Mouse (Mus musculus): Measurements from ENCODE around the gene Alox5. TPM values are rescaled to one million over a fixed set of nuclear protein-coding genes. Genes with fewer than 3 reads are reported as not detected.

Alox5 gene
- polyA plus RNA-seq, 1 experiment from 2014 or later = 1.1 TPM

GRCm38 (mm10) chr6:116427552-116427951 lies 33.4 kb downstream of the Alox5 start:
- Histone ChIP-seq H3K4me2 (replicated peaks; ENCODE audit: low read depth, low read length) (no peak overlapping the region), H3K36me3 (ENCODE audit: control insufficient read depth, insufficient read depth, low read length) (no peaks in the 10 kb centered on the region), H3K27ac (ENCODE audit: low read length) (no peak overlapping the region), H3K27me3 (ENCODE audit: control insufficient read depth, insufficient read depth, low read length) (no peaks in the 10 kb centered on the region), H3K9me3 (ENCODE audit: control insufficient read depth, low read depth, low read length) (no peaks in the 10 kb centered on the region), H3K4me1 (ENCODE audit: control insufficient read depth, insufficient read depth, low read length) (no peaks in the 10 kb centered on the region), H3K4me3 (ENCODE audit: low read depth, low read length) (no peak overlapping the region), H3K9ac (replicated peaks; ENCODE audit: low read depth, low read length) (no peak overlapping the region)
- ATAC-seq (ENCODE audit: insufficient number of reproducible peaks, insufficient read depth, low FRiP score, low read depth) = no peak
- 75% methylated on average over 3 of the region's 3 CpGs for WGBS

DNA sequence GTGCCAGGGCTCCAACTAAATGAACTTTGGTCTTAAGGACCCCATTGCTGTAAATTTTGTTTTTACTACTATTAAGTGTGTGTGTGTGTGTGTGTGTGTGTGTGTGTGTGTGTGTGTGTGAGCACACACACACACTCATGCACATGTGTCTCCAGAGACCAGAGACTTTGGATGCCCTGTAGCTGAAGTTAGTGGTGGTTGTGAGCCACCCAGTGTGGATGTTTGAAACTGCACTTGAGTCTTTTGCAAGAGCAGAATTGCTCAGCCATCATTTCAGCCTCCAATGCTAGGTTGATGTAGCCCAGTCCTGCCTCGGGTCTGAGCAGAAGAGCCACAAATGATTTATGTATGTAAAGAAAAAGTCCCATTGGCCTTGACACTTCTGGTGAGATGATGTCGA lies 37.3 kb downstream of the Alox5 start:
- H3K4me2 ChIP-seq (replicated peaks; ENCODE audit: low read depth, low read length) = no peak overlapping the region
- no peak overlapping the region for H3K27ac ChIP-seq (ENCODE audit: low read length)
- no peaks in the 10 kb centered on the region for H3K4me1 ChIP-seq (ENCODE audit: control insufficient read depth, insufficient read depth, low read length)
- no peak overlapping the region for H3K4me3 ChIP-seq (ENCODE audit: low read depth, low read length)
- 50% methylated on average over 2 of the region's 2 CpGs for WGBS
- no peaks in the 10 kb centered on the region for H3K36me3 ChIP-seq (ENCODE audit: control insufficient read depth, insufficient read depth, low read length)
- H3K9me3 ChIP-seq (ENCODE audit: control insufficient read depth, low read depth, low read length) = no peaks in the 10 kb centered on the region
- no peak overlapping the region for H3K9ac ChIP-seq (replicated peaks; ENCODE audit: low read depth, low read length)
- no peak for ATAC-seq (ENCODE audit: insufficient number of reproducible peaks, insufficient read depth, low FRiP score, low read depth)
- no peaks in the 10 kb centered on the region for H3K27me3 ChIP-seq (ENCODE audit: control insufficient read depth, insufficient read depth, low read length)

- ATAC-seq (ENCODE audit: insufficient number of reproducible peaks, insufficient read depth, low FRiP score, low read depth) = no peak
- Histone ChIP-seq H3K9ac (replicated peaks; ENCODE audit: low read depth, low read length) (no peak overlapping the region), H3K27me3 (ENCODE audit: control insufficient read depth, insufficient read depth, low read length) (no peaks in the 10 kb centered on the region), H3K4me3 (ENCODE audit: low read depth, low read length) (no peak overlapping the region), H3K27ac (ENCODE audit: low read length) (no peak overlapping the region), H3K9me3 (ENCODE audit: control insufficient read depth, low read depth, low read length) (no peaks in the 10 kb centered on the region), H3K4me2 (replicated peaks; ENCODE audit: low read depth, low read length) (no peak overlapping the region), H3K36me3 (ENCODE audit: control insufficient read depth, insufficient read depth, low read length) (no peaks in the 10 kb centered on the region), H3K4me1 (ENCODE audit: control insufficient read depth, insufficient read depth, low read length) (no peaks in the 10 kb centered on the region)
- WGBS = 83% methylated on average over 7 of the region's 7 CpGs
These were observed 38.0 kb downstream of the Alox5 start for GRCm38 (mm10) chr6:116422991-116423390.

GRCm38 (mm10) chr6:116420271-116420670 lies 40.7 kb downstream of the Alox5 start:
- 79% methylated on average over 10 of the region's 10 CpGs for WGBS
- no peak overlapping the region for H3K9ac ChIP-seq (replicated peaks; ENCODE audit: low read depth, low read length)

GRCm38 (mm10) chr6:116419699-116420098 lies 41.3 kb downstream of the Alox5 start:
- ATAC-seq (ENCODE audit: insufficient number of reproducible peaks, insufficient read depth, low FRiP score, low read depth) = no peak
- Histone ChIP-seq H3K36me3 (ENCODE audit: control insufficient read depth, insufficient read depth, low read length) (no peaks in the 10 kb centered on the region), H3K27me3 (ENCODE audit: control insufficient read depth, insufficient read depth, low read length) (no peaks in the 10 kb centered on the region), H3K4me1 (ENCODE audit: control insufficient read depth, insufficient read depth, low read length) (no peaks in the 10 kb centered on the region), H3K4me2 (replicated peaks; ENCODE audit: low read depth, low read length) (no peak overlapping the region), H3K27ac (ENCODE audit: low read length) (no peak overlapping the region), H3K4me3 (ENCODE audit: low read depth, low read length) (no peak overlapping the region), H3K9ac (replicated peaks; ENCODE audit: low read depth, low read length) (no peak overlapping the region), H3K9me3 (ENCODE audit: control insufficient read depth, low read depth, low read length) (no peaks in the 10 kb centered on the region)
- WGBS = 68% methylated on average over 6 of the region's 6 CpGs

More at GRCm38 (mm10) chr6:116420271-116420670, 40.7 kb downstream of the Alox5 start:
- Histone ChIP-seq H3K4me3 (ENCODE audit: low read depth, low read length) (no peak overlapping the region), H3K4me2 (replicated peaks; ENCODE audit: low read depth, low read length) (no peak overlapping the region), H3K36me3 (ENCODE audit: control insufficient read depth, insufficient read depth, low read length) (no peaks in the 10 kb centered on the region), H3K4me1 (ENCODE audit: control insufficient read depth, insufficient read depth, low read length) (no peaks in the 10 kb centered on the region), H3K27me3 (ENCODE audit: control insufficient read depth, insufficient read depth, low read length) (no peaks in the 10 kb centered on the region), H3K27ac (ENCODE audit: low read length) (no peak overlapping the region), H3K9me3 (ENCODE audit: control insufficient read depth, low read depth, low read length) (no peaks in the 10 kb centered on the region)
- ATAC-seq (ENCODE audit: insufficient number of reproducible peaks, insufficient read depth, low FRiP score, low read depth) = no peak

DNA sequence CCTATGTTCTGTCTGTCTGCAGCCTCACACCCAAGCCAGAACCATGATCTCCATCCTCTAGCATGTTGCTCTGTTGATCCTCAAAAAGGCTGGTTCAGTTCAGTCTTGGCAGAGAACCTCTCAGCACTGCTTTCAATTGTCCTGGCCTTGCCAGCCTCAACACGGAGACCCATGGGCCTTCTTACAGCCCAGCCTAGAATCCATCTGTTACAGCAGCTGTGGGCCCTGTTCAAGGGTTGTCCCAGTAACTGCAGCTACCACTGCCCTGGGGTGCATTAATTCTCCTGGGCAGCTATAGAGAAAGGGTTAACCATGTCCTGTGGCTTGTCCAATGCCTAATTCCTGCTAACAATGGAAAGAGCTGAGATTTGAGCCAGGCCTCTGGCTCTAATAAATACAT lies 42.5 kb downstream of the Alox5 start:
- H3K27me3 ChIP-seq (ENCODE audit: control insufficient read depth, insufficient read depth, low read length) = no peaks in the 10 kb centered on the region
- no peak overlapping the region for H3K9ac ChIP-seq (replicated peaks; ENCODE audit: low read depth, low read length)
- no peak for ATAC-seq (ENCODE audit: insufficient number of reproducible peaks, insufficient read depth, low FRiP score, low read depth)
- H3K4me2 ChIP-seq (replicated peaks; ENCODE audit: low read depth, low read length) = no peak overlapping the region
- no peaks in the 10 kb centered on the region for H3K4me1 ChIP-seq (ENCODE audit: control insufficient read depth, insufficient read depth, low read length)
- H3K9me3 ChIP-seq (ENCODE audit: control insufficient read depth, low read depth, low read length) = no peaks in the 10 kb centered on the region
- no peak overlapping the region for H3K4me3 ChIP-seq (ENCODE audit: low read depth, low read length)
- 84% methylated on average over 1 of the region's 1 CpGs for WGBS
- no peak overlapping the region for H3K27ac ChIP-seq (ENCODE audit: low read length)
- no peaks in the 10 kb centered on the region for H3K36me3 ChIP-seq (ENCODE audit: control insufficient read depth, insufficient read depth, low read length)

GRCm38 (mm10) chr6:116417518-116418315 lies 43.3 kb downstream of the Alox5 start:
- 63% methylated on average over 6 of the region's 6 CpGs for WGBS
- ATAC-seq (ENCODE audit: insufficient number of reproducible peaks, insufficient read depth, low FRiP score, low read depth) = no peak
- no peaks in the 10 kb centered on the region for H3K27me3 ChIP-seq (ENCODE audit: control insufficient read depth, insufficient read depth, low read length)
- H3K4me3 ChIP-seq (ENCODE audit: low read depth, low read length) = no peak overlapping the region
- H3K27ac ChIP-seq (ENCODE audit: low read length) = no peak overlapping the region
- no peaks in the 10 kb centered on the region for H3K36me3 ChIP-seq (ENCODE audit: control insufficient read depth, insufficient read depth, low read length)
- no peaks in the 10 kb centered on the region for H3K9me3 ChIP-seq (ENCODE audit: control insufficient read depth, low read depth, low read length)
- no peaks in the 10 kb centered on the region for H3K4me1 ChIP-seq (ENCODE audit: control insufficient read depth, insufficient read depth, low read length)
- H3K9ac ChIP-seq (replicated peaks; ENCODE audit: low read depth, low read length) = no peak overlapping the region
- H3K4me2 ChIP-seq (replicated peaks; ENCODE audit: low read depth, low read length) = no peak overlapping the region

GRCm38 (mm10) chr6:116416000-116416552 lies 44.9 kb downstream of the Alox5 start:
- WGBS = 80% methylated on average over 6 of the region's 6 CpGs

More at GRCm38 (mm10) chr6:116416000-116416552, 44.9 kb downstream of the Alox5 start:
- Histone ChIP-seq H3K27me3 (ENCODE audit: control insufficient read depth, insufficient read depth, low read length) (no peaks in the 10 kb centered on the region), H3K4me2 (replicated peaks; ENCODE audit: low read depth, low read length) (no peak overlapping the region), H3K4me1 (ENCODE audit: control insufficient read depth, insufficient read depth, low read length) (no peaks in the 10 kb centered on the region), H3K36me3 (ENCODE audit: control insufficient read depth, insufficient read depth, low read length) (no peaks in the 10 kb centered on the region), H3K4me3 (ENCODE audit: low read depth, low read length) (no peak overlapping the region), H3K9me3 (ENCODE audit: control insufficient read depth, low read depth, low read length) (no peaks in the 10 kb centered on the region), H3K27ac (ENCODE audit: low read length) (no peak overlapping the region), H3K9ac (replicated peaks; ENCODE audit: low read depth, low read length) (no peak overlapping the region)
- ATAC-seq (ENCODE audit: insufficient number of reproducible peaks, insufficient read depth, low FRiP score, low read depth) = no peak
